Mouse (Mus musculus) thymus, postnatal 0 days (tissue): ENCODE results near the gene Dpagt1. TPM values are rescaled to one million over a fixed set of nuclear protein-coding genes. Genes with fewer than 3 reads are reported as not detected.
"Not testable (repeated sequence)": the region's sequence is repeated elsewhere in the genome, so short reads cannot be mapped to it uniquely, and the experiment has no call there.

Experiments used
- DNase-seq: peaks from one replicate; pipeline ENCODE4 v3.0.0-alpha.2; 2015; ENCODE audit warnings: low spot score
- polyA plus RNA-seq: library from polyadenylated mRNA; unstranded; fragments of >200 nt; fragmentation: Nextera tagmentation; extraction: Ambion mirVana; gene quantifications from 2 replicates; pipeline ENCODE4 v1.2.1, GENCODE M21; 2015

Dpagt1 gene
- polyA plus RNA-seq, 1 experiment from 2014 or later = 25.7 TPM

DNA sequence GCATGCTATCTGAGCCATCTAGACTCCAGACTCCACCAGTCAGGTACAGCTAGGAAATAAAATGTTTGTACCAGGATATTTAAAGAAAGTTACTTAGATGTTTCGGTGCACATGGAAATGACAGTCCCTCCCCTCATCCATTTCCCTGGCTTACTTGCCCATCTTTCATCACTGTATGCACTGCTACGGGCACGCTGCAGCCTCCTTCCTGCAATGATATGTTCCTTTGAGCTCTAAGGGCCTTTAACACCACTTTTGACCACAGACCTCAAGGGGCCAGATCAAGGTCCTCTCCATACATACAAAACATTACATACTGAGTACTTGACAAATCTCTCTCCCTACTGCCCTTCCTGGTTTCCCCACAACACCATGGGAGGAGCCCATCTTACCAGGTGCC is 11.1 kb downstream of the Dpagt1 start:
- no peak for DNase-seq

- DNase-seq = no peak
These were observed 11.8 kb downstream of the Dpagt1 start for GRCm38 (mm10) chr9:44337436-44338169.

GRCm38 (mm10) chr9:44338574-44338973 is 12.8 kb downstream of the Dpagt1 start:
- no peak for DNase-seq

DNA sequence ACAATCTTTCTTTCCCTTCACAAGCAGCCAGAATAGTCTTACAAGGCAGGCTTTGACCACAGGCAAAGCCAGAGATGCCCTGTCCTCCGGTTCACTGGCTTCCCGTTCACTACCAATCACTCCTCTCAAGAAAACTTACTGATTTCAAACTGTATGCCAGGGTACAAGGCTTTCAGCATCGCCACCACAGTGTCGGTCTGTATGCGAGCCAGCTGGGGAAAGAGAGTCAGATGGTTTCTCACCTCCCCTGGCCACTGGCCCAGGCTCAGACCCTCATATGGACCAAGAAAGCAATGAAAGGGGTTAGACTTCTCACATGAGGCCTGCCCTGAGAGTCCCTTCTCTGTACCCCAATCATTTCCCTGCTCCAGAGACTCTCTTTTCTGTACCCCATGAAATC is 15.7 kb downstream of the Dpagt1 start:
- DNase-seq = no peak

- no peak for DNase-seq
These were observed 16.4 kb downstream of the Dpagt1 start for GRCm38 (mm10) chr9:44342173-44342572.

- DNase-seq = no peak
These were observed 16.8 kb downstream of the Dpagt1 start for GRCm38 (mm10) chr9:44342605-44343004.

GRCm38 (mm10) chr9:44343290-44343689 is 17.5 kb downstream of the Dpagt1 start:
- no peak for DNase-seq

DNA sequence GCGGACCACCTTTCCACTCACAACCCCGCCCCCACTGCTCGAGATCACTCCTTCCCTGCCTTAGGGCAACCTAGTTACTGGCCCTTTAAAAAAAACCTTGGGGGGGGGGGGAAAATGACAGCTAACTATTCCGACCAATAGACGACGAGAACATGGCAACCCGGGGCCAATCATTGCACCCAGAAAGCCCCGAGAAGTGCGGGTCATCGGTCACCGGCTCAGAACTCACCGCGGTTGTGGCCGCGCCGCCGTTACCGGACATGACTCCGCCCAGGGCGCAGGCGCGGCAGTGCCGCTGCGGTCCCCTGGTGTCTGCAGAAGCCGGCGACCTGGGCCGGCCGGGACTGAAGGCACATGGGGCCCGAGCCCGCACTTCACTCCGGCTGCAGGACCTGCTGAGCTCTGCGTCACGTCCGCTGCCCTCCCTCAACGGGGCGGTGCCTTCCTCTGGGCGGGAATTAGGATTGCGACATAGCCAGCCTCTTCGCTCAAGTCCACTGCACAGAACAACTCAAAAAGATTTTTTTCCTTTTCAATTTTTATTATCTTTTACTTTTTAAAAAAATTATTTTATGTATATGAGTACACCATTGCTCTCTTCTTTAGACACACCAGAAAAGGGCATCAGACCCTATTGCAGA is 18.1 kb downstream of the Dpagt1 start, which contains the start of gene Hmbs:
Gene Hmbs (minus strand): TSS at position 448 of the 641 bp plus-strand sequence.
- peak; percentile 89 for DNase-seq

- DNase-seq = no peak
These were observed 20.0 kb downstream of the Dpagt1 start for GRCm38 (mm10) chr9:44345570-44346433.

DNA sequence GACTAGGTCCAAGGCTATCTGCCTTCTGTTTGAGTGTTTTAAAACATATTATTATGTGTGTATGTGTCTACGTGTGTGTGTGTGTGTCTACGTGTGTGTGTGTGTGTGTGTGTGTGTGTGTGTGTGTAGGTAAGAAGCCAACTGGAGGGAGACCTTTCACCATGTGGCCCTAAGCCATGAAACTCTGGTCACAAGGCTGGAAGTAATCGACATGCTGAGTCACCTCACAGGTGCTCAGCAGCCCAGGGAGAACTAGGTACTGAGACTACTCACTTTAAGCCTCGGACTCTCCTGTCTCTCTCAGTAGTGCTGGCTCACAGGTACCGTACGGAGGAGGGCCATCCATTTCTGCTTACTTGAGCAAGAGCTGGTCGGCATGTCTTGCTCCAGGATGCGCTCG is 21.3 kb downstream of the Dpagt1 start:
- DNase-seq = no peak

- DNase-seq = no peak
These were observed 21.8 kb downstream of the Dpagt1 start for GRCm38 (mm10) chr9:44347621-44348020.

DNA sequence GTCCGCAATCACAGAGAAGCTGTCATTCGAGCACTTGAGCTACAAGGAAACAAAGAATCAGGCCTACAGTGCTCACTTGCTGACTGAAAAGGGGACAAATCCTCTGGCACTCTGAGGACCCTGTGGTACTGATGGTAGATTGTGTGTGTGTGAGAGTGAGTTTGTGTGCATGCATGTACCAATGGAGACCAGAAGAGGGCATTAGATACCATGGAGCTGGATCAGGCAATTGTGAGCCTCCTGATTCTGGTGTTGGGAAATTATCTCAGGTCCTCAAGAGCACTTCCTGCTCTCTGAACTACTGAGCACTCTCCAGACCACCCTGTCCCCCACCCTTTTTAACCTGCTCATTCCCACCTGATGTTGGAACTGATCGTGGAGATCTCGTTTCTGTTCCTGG is 22.7 kb downstream of the Dpagt1 start:
- no peak for DNase-seq

GRCm38 (mm10) chr9:44351396-44351795 is 25.6 kb downstream of the Dpagt1 start:
- DNase-seq = no peak

DNA sequence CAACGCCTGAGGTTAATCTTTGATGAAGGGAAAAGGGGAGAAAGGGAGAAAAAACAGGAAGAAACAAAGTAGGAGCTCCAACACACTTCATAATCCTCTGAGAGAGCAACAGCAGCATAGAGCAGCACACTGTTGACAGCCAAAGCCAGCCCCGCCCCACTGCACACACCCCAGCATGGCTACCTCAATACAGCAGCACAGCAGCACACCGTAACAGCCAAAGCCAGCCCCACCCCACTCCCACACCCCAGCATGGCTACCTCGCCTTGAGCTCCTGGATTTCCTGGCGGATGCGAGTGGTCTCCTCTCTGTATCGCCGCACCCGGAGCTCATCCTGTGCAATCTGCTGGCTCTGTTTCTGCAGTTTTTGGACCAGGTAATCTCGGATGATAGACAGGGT is 26.5 kb downstream of the Dpagt1 start:
- no peak for DNase-seq

GRCm38 (mm10) chr9:44353142-44353541 is 27.3 kb downstream of the Dpagt1 start:
- no peak for DNase-seq

DNA sequence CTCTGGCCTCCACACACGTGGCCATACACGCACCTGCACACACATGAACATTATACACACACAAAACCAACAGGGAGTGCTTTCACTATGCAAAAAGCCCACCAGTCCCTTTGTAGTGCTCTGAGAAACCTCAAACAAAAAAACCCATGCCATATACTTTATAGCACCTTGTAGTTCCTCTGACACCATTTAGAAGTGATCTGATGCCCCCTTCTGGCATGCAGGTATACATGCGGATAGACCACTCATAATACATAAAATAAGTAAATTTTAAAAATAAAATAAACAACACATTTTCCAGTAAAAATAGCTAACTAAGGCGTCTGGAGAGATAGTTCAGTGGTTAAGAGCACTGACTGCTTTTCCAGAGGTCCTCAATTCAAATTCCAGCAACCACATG is 31.4 kb downstream of the Dpagt1 start:
- peak; percentile 78 for DNase-seq

GRCm38 (mm10) chr9:44361190-44361917 is 35.5 kb downstream of the Dpagt1 start, which contains the start of gene Vps11:
Gene Vps11 (minus strand): TSS chr9:44361670.
- DNase-seq = peak; percentile 97

GRCm38 (mm10) chr9:44361931-44362330 is 36.1 kb downstream of the Dpagt1 start:
- not testable (repeated sequence) for DNase-seq

- DNase-seq = peak; percentile 16
These were observed 38.7 kb downstream of the Dpagt1 start for GRCm38 (mm10) chr9:44364480-44364879.

- DNase-seq = no peak
These were observed 47.6 kb downstream of the Dpagt1 start for GRCm38 (mm10) chr9:44373386-44373785.

- no peak for DNase-seq
These were observed 50.3 kb downstream of the Dpagt1 start for GRCm38 (mm10) chr9:44376141-44376540.
